Mouse (Mus musculus) adrenal gland, adult 8-10 months (tissue): ENCODE results near the gene Strada. TPM values are rescaled to one million over a fixed set of nuclear protein-coding genes. Genes with fewer than 3 reads are reported as not detected.

Source experiments
- DNase-seq: peaks from one replicate; pipeline ENCODE4 v3.0.0; 2022
- total RNA-seq, 4 experiments: library from RNA; stranded (reverse); gene quantifications; 2 replicates each; pipeline ENCODE4 v1.2.4; 2022

Strada gene
- total RNA-seq, 4 experiments from 2014 or later: 15.1 to 26.8 (median 19.3) TPM

GRCm38 (mm10) chr11:106180449-106180801, 21.5 kb downstream of the Strada start:
- no peak for DNase-seq

DNA sequence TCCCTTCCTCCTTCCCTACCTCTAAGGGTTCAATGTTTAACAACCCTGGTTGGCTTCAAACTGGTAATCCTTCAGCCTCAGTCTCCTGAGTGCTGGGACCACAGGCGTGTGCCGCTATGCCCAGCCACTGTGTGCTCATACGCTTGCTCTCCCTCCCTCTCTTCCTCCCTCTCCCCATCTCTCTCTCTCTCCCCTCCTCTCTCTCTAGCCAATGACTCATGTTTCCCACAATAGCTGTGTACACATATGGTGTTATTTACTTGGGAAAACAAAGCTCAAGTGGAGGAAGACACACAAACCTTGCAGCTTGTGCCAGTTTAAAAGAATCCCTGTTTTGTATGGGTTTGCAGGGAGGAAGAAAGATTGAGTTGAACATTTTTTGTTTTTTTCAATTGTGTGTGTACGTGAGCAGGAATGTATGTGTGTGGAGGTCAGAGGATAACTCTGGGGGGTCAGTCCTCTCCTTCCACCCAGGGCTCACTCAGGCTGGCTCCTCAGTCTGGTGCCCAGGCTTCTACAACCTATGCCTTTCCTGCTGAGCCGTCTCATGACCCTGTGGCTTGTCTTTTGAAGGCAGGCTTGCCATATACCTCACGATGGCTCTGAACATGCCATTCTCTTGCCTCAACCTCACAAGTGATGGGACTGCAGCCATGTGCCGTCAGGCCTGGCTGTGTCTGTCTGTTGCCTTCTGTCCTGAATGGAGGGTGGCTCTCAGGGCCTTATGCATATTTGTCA, 22.1 kb downstream of the Strada start:
- no peak for DNase-seq

DNA sequence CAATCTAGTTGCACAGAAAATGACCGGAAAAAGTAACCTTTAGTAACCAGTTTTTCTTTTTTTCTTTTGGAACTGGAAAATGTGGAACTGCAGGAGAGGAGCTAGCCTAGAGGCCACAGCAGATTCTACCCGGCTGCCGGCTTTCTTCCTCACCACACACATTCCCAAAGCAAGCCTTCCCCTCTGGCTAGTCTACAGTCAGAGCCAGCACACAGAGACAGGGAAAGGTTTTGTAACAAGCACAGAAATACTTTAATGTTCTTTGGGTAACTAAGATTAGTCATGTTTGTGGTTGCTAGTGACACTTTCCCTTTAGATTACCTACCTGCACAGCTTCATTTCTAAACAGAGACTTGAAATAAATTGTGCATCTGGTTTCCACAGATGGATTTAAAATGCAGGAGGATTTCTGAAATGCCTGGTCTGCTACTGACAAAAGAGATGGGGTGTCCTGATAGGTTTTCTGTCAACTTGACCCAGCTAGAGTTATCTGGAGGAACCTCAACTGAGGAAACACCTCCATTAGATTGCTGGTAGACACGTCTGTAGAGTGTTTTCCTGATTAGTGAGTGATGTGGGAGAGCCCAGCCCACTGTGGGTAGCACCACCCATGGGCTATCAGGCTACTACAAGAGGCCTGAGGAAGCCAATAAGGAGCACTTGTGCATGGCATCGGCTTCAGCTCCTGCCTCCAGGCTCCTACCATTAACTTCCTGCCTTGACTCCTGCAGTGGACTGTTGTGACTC, 23.8 kb downstream of the Strada start:
- no peak for DNase-seq

- DNase-seq: no peak
These were observed 25.6 kb downstream of the Strada start for GRCm38 (mm10) chr11:106176372-106176771.

DNA sequence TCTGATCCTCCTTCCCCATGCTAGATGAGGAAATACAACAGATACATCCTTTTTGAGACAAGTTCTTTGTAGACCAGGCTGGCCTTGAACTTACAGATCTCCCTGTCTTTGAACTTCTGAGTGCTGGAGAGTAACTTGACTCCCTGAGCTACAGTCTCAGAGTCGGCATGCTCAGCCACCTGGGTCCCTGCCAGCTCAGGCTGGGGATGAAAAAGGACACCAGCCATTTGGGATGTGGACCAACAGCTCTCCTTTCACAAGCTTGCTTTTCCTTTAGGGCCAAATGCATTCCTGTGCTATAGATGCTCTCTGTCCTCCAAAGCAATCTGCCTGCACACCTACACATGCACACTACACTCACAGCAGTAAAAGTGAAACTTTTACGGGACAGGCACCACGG, 26.9 kb downstream of the Strada start:
- DNase-seq: no peak

DNA sequence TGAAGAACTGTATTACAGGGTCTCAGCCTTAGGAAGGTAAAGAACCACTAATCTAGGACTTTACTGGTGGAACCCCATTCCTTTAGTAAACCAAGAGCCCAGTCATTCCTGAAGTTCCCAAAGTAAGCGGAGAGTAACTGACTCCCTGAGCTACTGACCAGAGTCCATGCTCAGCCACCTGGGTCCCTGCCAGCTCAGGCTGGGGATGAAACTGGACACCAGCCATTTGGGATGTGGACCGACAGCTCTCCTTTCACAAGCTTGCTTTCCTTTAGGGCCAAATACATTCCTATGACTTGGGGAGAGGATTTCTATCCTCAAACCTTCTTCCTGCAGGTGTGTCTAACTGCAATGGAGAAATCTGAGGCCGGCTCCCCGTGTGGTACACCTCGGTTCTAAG, 27.6 kb downstream of the Strada start:
- DNase-seq: no peak

GRCm38 (mm10) chr11:106173228-106173627, 28.7 kb downstream of the Strada start:
- DNase-seq: no peak

DNA sequence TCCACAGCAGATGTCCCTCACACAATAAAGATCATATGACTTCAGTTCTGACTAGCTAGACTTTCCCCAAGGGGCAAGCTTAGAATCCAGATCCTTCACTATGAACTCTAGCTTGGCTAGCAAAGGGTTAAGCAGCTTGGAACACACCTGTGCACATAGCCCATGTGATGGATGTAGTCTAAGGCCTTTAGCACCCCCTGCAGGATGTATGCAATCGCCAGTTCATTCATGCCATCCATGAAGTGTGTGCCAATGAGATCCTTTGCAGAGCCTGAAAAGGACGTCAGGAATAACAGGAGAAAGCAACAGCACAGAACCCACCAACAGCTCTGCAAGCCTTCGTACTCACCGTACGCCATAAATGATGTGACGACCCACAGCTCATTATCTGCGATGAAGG, 31.2 kb downstream of the Strada start:
- DNase-seq: no peak

GRCm38 (mm10) chr11:106167435-106167834, 34.5 kb downstream of the Strada start:
- DNase-seq: no peak

DNA sequence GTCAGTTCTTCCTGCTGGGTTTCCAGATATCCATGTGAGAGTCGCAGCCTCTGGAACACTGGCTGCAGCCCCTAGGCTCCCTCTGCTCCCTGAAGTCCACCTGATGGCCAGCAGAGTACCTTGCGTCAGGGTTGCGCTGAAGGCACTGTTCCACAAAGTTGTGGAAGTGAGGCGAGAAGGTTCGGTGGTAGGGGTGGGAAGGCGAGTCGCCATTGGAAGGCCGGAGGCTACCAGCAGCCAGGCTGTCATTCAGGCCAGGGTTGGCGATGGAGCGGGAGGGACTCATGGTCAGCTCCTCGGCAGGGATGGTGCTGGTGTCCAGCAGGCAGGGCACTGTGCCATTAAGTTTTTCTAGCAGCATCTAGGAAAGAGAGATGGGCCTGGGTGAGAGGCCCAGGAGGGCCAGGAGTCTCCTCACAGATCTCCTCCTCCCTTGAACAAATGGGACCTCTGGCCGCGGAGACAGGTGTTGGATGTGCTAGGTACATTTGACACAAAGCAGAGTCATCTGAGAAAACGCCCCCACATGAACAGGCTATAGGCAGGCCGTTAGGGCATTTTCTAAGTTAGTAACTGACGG, 37.3 kb downstream of the Strada start:
- DNase-seq: no peak

- no peak for DNase-seq
These were observed 38.4 kb downstream of the Strada start for GRCm38 (mm10) chr11:106163546-106163945.

- no peak for DNase-seq
These were observed 39.7 kb downstream of the Strada start for GRCm38 (mm10) chr11:106162237-106162636.

GRCm38 (mm10) chr11:106160841-106161721, 40.9 kb downstream of the Strada start, which contains the start of the genes Gm10840 and Limd2:
Gene Gm10840, plus strand, starts transcription at chr11:106160850.
Gene Limd2, minus strand, starts transcription at chr11:106160860.
- no peak for DNase-seq

GRCm38 (mm10) chr11:106159921-106160840, 41.8 kb downstream of the Strada start:
- DNase-seq: peak; percentile 60

DNA sequence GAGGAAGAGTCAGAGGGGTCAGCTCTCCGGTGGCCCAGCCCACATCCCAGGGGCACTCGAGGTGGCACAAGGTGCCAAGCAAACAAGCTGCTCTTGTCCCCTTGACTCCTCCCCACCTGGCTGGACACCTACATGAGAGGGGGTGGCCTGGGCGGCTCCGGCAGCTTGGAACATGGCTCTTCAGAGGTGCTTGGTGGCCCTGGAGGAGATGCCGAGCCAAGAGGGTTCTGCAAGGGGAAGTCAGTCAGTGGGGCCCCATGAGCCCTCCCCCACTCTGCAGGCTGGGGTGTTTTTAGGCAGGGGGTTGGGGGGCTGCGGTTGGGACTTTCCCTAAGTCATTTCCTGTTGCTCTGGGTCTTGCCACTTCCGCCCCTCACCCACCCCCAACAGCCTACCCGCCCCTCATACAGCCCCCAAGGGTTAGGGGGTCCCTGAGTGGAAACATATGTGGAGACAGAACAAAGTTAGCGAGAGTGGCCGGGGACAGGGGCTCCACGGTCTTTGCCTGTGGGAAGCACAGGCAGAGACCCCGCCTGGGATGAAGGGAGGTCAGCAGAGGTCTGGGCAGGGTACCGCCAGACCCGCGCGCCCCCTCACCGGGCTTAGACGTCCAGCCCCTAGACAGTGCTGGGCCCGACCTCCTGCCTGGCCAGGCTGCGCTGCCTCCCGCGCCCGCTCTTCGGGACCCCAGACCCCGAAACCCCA, 42.6 kb downstream of the Strada start:
- DNase-seq: no peak

DNA sequence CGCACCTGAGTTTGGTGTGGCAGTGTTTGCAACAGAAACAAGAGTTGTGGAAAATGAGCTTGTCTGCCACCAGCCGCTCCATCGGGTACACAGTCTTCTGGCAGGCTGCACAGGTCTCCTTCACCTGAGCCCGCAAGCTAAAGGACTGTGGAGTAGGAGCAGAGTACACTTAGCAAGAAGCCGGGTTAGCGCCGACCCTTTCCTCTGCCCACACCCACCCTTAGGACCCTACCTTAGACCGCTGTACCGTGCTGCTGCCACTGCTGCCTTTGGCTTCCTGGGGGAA, 43.1 kb downstream of the Strada start:
- DNase-seq: no peak

DNA sequence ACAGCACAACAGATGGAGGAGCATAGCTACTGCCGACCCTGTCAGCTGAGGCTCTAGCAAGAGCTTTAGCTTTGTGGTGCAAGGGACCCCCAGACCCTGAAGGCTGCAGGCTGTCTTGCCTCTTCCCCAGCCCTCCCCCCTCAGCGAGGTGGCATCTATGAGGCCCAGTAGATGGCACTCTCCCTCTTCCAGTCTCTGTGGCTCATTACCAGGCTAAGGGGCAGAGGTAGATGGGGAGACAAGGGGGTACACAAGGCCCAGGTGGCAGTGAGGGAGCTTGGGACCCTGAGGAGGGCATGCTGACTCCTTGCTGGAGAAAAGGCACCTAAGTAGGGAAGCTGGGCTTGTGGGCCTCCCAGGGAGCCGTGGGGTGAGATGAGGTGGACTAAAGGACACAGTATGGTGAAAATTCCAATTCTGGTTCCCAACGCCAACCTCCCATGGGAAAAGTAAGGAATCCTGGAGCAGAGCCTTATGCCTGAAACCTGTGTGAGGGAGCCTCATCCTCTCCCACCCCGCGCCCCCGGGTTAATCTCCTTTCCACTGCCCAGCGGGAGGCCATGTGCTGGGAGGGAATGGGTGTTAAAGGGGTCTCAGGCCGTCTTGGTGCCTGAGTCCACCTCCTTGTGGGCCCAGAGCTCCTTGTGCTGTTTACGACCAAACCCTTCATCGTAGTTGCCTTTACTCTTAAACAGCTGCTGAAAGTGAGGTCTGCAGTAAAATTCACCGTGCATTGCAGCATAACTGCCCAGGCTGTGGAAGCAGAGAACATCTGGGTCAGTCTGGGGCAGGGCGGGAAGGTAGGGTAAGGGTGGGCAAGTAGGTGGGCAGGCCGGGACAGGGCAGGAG, 43.7 kb downstream of the Strada start:
- DNase-seq: no peak

DNA sequence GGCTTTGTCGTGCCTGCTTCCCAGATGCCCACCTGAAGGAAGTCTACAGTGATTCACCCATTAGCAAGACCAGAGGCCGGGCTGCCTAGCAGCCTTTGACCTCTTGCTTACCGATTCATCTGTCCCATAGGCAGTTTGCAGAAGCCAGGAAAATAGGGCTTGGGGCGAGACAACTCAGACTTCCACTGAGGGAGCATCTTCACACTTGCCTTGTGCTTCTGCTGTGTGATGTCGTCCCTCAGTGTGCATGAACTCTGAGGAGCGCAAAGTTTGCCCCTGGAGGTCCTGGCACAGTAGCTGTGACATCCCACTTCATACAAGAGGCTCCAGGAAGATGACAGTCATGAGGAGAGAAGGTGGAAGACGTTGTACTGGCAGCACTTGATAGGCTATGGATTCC, 44.8 kb downstream of the Strada start:
- DNase-seq: no peak

- DNase-seq: no peak
These were observed 45.7 kb downstream of the Strada start for GRCm38 (mm10) chr11:106156257-106156656.

DNA sequence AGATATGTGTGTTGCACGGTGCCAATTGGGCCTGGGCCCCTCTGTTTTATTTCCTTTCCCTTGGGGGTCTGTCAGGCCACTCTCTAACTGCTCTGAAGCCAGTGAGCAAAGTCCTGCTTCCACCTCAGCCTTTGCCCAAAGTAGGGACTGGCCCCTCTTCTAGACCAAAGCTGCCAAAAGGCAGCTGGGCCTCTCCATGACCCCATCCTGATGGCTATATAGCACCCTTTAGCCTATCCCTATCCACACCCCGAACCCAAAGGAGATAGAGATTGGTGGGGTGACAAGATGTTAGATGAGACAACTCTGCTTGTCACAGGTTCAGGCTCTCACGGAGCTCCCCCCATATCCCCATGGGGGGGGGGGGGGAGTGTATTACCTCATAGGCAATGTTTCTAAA, 46.2 kb downstream of the Strada start:
- DNase-seq: no peak
